In the genomic region with DNA sequence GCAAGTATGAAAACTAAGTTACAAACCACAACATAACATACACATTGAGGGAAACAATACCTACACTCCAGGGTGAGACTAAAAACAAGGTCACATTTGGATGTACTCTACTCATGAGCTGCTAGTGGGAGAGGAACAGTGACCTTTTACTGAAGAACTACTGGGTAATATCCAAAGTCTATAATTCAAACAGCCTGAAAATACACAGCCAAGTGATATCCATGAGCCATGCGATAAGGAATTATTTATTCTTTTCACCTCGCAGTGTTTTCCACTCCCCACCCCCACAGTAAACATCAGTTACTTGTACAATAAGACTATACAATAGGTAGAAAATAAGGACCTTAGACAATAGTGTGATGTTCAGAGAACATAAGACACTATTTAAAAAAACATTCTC, we compare ENCODE assay signal across 13 mouse cellular contexts. TPM values are rescaled to one million over a fixed set of nuclear protein-coding genes. Genes with fewer than 3 reads are reported as not detected.
"Had no signal": no experiment of that assay in that cellular context is flagged by ENCODE, and none has a peak within 500 bp of the region (broad histone marks: within the 10 kb centered on the region; RNA-seq: fewer than 3 reads in every experiment).

No protein-coding gene starts in this region.

- H3K4me3 ChIP-seq: layer of hippocampus, adult 2 months; limb, embryonic 12.5 days; midbrain, embryonic 13.5 days; stomach, embryonic 15.5 days had no signal

- H3K36me3 ChIP-seq: midbrain, embryonic 13.5 days had no signal

- H3K9me3 ChIP-seq: limb, embryonic 12.5 days; midbrain, embryonic 13.5 days; stomach, embryonic 15.5 days had no signal

- H3K4me2 ChIP-seq: limb, embryonic 12.5 days; midbrain, embryonic 13.5 days; stomach, embryonic 15.5 days had no signal

- H3K27me3 ChIP-seq: limb, embryonic 12.5 days; midbrain, embryonic 13.5 days; stomach, embryonic 15.5 days had no signal

- ATAC-seq: lung, postnatal 0 days; midbrain, embryonic 13.5 days had no signal

- H3K4me1 ChIP-seq: midbrain, embryonic 13.5 days; stomach, embryonic 15.5 days had no signal

- H3K27ac ChIP-seq: layer of hippocampus, adult 2 months; limb, embryonic 12.5 days; liver, embryonic 14.5 days; midbrain, embryonic 13.5 days; stomach, embryonic 15.5 days had no signal

- H3K9ac ChIP-seq: limb, embryonic 12.5 days; liver, embryonic 14.5 days; midbrain, embryonic 13.5 days; stomach, embryonic 15.5 days had no signal

- DNase-seq: kidney, postnatal 4 days; liver; lung, adult 2 months; right cerebral cortex, postnatal 14 days; thymus, adult 2 months; thymus, postnatal 25 days had no signal

RNA-seq across cellular contexts. Expression of a gene that starts 24.2 kb away (rescaled TPM):
- total RNA-seq: megakaryocyte progenitor cell, adult 5-6 weeks had no signal
